Mouse (Mus musculus) embryo, embryonic 11.5 days (tissue): ENCODE data around the gene Bad.

ENCODE experiments used
- DNase-seq: peaks from one replicate; pipeline ENCODE4 v3.0.0-alpha.2; 2012; ENCODE audit warnings: low read depth, low spot score

The Bad gene

GRCm38 (mm10) chr19:6934195-6934977 lies 7.3 kb upstream of the Bad start, which contains the start of gene Kcnk4:
Gene Kcnk4, minus strand, starts transcription at chr19:6934515.
- DNase-seq: no peak

GRCm38 (mm10) chr19:6936299-6936698 lies 5.4 kb upstream of the Bad start:
- no peak for DNase-seq

GRCm38 (mm10) chr19:6937541-6938465 lies 3.9 kb upstream of the Bad start:
- DNase-seq: no peak

DNA sequence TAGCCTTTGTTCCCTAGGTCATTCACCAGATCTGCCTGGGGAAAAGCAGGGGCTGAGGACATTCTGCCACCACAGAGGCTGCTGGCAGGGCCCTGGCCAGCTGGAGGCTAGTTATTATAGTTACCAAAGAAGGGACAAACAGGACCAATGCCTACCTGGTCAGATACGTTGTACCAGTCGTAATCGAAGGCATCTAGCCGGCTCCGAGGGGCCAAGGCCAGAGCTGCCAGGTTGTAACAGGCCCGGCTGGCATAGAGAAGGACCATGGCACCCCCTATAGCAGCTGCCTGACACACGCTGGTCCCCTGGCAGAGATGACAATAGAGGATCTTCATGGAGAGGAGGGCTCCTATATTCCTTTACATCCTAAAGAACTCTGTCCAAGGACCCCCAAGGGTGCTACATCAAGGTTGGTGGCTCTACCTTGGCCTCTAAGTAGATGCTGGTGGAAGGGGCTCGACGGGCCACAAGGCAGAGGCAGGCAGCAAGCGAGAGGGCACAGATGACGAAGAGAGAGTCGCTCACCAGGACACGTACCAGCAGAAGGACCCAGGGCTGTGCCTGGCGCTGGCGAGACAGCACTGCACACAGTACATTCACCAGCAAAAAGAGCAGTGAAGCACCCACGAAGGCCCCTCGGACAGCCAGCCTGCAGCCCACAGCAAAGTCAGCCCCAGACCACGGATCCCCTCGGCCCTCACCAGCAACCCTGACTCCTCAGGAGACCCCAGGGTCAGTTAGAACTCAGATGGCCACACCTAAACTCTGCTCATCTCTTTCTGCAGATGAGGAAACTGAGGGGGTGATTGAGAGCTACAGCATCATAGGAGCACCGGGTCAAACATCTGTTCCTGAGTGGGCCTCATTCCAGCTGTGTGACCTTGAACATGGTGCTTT lies 2.3 kb upstream of the Bad start:
- no peak for DNase-seq

DNA sequence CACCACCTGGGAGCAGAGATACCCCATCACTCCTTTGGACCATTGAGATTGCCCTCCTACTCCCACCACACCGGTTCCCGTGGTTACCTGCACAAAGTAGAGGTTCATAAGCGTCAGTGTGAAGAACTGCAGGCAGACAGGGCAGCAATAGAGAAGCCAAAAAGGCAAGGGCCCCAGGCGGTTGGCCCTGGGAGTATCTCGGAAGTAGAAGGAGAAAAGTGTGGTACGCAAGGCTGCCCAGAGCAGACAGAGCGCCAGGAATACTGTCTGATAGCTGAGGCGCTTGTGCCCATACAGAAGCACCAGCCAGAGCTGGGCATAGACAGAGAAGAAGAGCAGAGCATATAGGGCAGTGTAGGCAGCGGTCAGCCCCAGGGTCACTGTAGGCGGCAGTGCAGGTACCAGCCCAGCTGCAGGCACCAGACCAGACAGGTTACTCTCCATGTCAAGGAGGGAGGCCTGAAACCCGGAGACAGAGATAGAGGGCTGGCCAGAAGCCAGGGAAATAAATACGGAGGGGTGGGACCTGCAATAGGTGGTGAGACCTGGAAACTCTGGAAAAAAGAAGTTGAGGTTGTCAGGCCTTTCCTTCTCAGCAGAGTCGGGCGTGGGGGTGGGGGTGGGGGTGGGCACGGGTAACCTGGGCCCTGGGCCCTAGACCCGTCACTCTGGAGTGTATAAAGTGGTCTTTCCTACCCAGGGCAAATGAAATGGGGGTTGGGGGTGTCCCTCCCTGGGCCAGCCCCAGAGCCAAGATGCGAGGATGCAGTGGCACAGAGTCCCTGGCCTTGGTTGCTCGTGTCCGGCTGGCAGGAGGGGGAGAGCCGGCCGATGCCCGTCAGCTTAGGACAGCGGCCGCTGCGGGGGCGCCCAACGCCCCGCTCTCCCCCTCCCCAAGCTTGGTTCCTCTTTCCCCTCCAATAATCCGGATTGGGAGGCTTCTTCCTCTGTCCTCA lies 987 bp upstream of the Bad start:
- DNase-seq: no peak

- DNase-seq: peak; percentile 80
These were observed 609 bp downstream of the Bad start, which contains the start of gene Gpr137 for GRCm38 (mm10) chr19:6942249-6942691. Gene Gpr137, minus strand, starts transcription at chr19:6942480.

DNA sequence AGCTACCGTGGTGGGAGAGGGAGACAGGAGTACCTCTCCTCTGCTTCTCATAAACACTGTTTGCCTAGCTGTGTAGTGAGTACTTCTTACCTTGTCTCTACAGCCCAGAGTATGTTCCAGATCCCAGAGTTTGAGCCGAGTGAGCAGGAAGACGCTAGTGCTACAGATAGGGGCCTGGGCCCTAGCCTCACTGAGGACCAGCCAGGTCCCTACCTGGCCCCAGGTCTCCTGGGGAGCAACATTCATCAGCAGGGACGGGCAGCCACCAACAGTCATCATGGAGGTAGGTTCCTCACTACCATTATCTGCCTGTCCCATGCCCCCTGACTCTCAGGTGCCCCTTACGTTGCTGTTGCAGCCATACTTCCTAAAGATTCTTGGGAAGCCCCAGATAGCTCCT lies 1.1 kb downstream of the Bad start:
- DNase-seq: no peak

- DNase-seq: no peak
These were observed 2.0 kb downstream of the Bad start for GRCm38 (mm10) chr19:6943709-6944108.

GRCm38 (mm10) chr19:6947742-6948141 lies 6.1 kb downstream of the Bad start:
- no peak for DNase-seq

- no peak for DNase-seq
These were observed 6.5 kb downstream of the Bad start for GRCm38 (mm10) chr19:6948186-6948585.

DNA sequence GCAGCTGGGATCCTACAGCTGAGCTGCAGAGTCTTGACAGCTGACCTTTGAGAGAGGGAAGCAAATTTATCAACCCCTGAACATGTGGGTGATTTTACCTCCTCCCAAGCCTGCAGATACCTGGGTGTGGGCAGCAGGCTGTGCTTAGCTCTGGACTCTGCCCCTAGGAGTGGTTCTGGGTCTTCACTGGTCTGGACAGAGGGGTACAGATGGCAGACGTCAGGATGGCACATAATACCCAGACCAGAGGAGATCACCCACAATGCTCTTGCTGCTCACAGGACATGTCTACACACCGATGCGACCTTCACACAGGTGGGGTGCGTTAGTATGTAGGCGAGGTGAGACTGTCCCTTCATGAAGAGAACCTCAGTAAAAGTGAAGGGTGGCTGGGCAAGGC lies 7.9 kb downstream of the Bad start:
- DNase-seq: no peak

DNA sequence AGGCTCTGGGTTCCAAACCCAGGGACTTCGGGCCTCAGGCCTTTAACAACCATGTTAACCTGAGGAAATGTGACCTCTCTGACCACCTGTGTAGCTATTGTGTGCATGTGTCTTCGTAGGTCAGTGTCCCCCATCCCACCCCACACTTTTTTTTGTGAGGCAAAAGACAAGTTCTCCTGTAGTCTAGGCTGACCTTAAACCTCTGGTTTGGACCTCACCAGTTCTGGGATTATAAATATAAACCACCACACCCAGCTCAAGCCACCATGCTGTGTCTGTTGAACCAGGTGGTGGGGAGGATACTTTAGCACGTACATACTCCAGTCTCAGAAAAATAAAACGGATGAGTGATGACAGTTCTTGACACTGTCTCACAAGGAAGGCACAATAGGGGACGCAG lies 8.3 kb downstream of the Bad start:
- no peak for DNase-seq

- DNase-seq: no peak
These were observed 9.0 kb downstream of the Bad start for GRCm38 (mm10) chr19:6950613-6951153.

GRCm38 (mm10) chr19:6951381-6951968 lies 9.8 kb downstream of the Bad start:
- peak; percentile 83 for DNase-seq

DNA sequence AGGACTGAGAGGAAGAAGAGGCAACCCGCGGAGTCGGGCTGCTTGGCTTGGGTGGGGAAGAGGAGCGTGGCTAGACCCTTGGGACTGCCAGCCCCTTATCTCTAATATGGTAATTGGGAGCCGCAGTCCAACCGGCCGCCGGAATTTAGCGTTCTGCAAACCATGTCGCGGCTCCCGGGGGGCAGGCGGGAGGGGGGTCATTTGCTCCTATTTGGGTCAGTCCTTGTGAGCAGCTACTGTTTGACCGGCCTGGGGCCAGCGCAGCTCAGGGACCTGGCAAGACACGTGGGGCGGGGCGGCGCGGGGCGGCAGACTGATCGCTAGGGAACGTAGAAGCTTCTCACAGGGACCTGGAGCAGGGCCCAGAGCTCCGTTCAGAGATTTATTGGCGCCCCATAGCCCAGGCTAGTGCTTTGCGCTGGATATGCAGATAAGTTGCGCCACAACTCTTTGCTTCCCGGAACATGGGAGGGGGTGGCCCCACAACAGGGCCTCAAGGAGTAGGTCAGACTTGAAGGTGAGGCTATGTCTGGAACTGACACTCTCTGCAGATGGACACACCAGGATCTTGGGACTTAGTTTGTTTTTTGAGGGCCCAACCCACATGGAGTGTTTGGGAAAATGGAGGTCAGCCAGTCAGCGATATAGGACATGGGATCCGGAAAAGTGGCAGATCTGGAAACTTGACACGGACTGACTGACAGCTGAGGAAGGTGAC lies 10.5 kb downstream of the Bad start:
- DNase-seq: peak; percentile 26

GRCm38 (mm10) chr19:6952712-6953037 lies 11.0 kb downstream of the Bad start:
- DNase-seq: no peak

- no peak for DNase-seq
These were observed 12.4 kb downstream of the Bad start for GRCm38 (mm10) chr19:6954046-6954445.

DNA sequence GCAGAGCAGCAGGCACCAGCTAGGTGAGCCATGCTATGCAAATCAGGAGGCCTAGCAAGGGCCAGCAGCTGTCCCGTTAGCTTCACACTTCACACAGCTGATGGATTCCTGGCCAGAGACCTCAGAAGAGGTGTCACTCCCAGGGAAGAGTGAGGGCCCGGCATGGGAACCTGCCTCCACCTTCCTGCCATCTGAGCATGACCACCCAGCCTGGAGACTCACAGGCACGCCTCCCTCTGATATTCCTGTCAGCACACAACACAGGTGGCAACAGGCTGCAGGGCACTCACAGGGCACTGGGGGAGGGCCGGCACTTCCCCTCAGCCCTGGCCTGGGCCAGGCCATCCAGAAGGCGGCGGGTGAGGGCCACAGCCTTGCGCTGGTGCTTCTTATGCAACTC lies 13.8 kb downstream of the Bad start:
- DNase-seq: no peak

DNA sequence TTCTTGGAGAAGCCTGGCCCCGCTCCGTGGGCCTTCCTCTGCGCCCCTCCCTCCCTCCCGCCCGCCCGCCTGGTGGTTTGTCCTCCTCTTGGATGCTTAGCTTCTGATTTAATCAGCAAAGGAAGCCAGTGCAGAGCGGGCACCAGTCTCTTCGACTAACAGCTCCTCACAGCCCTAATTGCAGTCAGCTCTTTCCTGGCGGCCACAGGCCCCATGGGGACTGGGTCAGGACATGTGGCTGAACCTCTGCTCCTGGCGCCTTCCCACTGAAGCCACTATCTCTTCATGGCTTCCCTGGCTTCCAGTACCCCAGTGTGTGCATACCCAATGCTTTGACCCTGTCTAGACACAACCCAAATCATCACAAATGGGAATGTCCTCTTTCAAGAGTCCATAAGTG lies 14.8 kb downstream of the Bad start:
- DNase-seq: no peak
